Mouse (Mus musculus) duodenum, adult 2 months (tissue): Measurements from ENCODE around the gene Insyn1. TPM values are rescaled to one million over a fixed set of nuclear protein-coding genes. Genes with fewer than 3 reads are reported as not detected.

Experiments used
- polyA plus RNA-seq: library from polyadenylated mRNA; depleted of rRNA; stranded (reverse); fragments of >200 nt; gene quantifications from 2 replicates; pipeline ENCODE4 v1.2.3, GENCODE M21; 2012; ENCODE audit warnings: low replicate concordance; rRNA removed

The Insyn1 gene
- polyA plus RNA-seq, result 1.4 and 1.6 TPM in 2 replicates

DNA sequence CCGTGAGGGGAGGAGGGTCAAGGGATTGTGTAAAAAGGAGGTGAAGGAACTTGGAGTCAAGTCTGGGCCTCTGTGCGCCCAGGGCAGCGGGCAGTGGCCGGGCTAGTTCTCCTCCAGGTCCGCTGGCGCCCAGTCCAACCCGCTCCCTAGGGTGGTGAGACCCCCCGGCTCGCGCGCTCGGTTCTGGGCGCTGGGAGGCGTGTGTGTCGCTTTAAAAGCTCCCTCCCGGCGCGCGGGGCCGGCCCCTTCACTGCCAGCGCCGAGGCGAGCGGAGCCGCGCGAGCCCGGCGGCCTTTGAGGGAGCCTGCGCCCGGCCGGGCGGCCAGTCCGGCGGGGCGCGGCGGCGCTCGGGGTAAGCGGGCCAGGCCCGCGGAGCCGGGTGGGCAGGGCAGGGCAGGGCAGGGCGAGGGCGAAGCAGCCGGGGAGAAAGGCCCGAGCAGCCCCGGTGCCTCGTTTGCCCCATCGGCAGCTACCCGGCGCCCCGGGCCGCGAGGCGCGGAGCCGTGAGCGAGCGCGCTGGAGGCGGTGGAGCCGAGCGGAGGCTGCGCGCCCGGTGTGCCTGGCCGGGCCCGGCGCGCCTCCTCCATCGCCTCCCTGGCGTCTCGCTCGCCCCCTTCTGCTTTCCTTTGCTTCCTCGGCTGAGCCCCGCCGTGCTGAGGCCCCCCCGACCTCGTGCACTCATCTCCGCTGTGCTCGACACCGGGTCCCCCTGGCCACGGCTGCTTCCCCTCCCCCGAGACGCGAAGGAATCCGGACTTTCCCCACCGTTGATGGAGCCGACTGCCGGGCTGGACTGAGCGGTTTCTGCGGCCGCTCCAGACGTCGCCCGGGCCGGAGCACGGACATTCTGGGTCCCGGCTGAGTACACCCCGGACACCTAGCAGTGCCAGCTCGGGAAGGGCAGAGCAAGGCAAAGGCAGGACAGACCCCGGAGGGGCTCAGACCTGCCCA, at the start of gene Insyn1:
Insyn1 (plus strand) TSS at position 753 of the 951 bp plus-strand sequence.

Other genes with a start within 250 kb of the Insyn1 start
- 23.3 and 30.7 TPM in 2 replicates for gene Pml, start 238.8 kb upstream of the Insyn1 start, polyA plus RNA-seq
- 18.5 and 21.5 TPM in 2 replicates for gene Stoml1, start 235.4 kb upstream of the Insyn1 start, polyA plus RNA-seq
- gene Loxl1, start 175.4 kb upstream of the Insyn1 start, polyA plus RNA-seq, result 15.2 and 22.2 TPM in 2 replicates
- not detected in 2 replicates for gene Tbc1d21, start 118.1 kb upstream of the Insyn1 start, polyA plus RNA-seq
- gene Cd276, start 66.8 kb downstream of the Insyn1 start, polyA plus RNA-seq, result 2.0 and 5.9 TPM in 2 replicates
- 160 and 225 TPM in 2 replicates for gene Nptn, start 93.6 kb downstream of the Insyn1 start, polyA plus RNA-seq